Mouse (Mus musculus) spleen, postnatal 10 days (tissue): ENCODE measurements around the gene Scaf1.
A peak's percentile ranks its signal among the peaks of the same experiment; 100 is the strongest.

Experiments
- DNase-seq, 2 experiments: peaks; one replicate each; pipeline ENCODE4 v3.0.0; 2021 to 2022; ENCODE audit warnings: low spot score in 2 of 2

The Scaf1 gene

DNA sequence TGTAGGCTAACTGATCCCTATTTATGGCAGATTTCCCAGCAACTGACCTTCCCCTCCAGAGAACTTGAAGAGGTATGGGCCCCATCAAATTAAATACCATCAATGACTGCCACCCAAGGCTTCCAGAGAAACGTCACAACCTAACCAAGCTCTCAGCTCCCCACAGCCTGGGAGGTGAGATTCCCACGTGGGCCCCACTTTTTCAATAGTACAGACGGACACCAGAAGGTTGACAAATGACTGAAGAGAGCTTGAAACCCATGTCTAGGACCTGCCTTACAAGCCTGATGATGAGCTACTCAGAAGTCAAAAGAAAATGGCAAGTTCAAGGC lies 31.4 kb downstream of the Scaf1 start:
- DNase-seq, result no peak

DNA sequence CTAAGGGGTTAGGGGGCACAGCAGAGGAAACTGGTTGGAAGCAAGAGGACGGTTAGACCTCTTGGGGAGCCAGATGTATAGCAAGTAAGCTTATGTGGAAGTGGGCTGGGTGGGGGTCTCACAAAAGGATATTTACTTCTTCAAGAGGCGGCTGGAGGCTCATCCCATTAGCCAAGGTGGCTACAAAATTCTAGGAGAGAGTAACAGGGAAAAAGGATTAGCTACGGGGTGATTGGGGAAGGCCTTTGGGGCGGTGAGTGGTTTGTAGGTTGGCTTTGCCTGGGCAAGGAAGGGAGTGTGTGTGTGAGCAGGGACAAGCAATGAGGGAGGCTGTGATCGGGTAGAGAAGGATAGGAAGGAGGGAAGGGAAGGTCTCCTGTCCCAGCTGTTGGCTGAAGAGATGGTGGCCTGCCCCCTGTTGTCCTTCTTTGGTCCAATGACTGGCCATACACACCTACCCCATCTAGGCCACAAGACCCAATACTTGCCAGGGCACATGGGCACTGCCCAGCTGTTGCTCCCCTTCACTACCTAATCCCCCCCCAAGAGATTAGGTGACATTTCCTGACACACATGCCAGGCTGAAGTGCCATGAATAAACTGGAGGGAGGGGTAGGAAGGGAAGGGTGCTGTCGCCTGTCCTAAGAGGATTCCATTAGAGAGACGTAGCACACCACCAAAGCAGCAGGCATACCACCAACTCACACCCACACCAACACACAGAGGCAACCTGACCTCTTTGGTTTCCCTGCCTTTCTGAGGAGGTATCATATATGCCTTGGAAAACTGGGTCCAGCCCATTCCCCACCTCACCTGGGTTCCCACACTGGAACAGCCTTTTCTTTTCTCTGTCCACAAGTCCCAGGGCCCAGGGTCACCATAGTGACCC lies 32.0 kb downstream of the Scaf1 start:
- no peak for DNase-seq

DNA sequence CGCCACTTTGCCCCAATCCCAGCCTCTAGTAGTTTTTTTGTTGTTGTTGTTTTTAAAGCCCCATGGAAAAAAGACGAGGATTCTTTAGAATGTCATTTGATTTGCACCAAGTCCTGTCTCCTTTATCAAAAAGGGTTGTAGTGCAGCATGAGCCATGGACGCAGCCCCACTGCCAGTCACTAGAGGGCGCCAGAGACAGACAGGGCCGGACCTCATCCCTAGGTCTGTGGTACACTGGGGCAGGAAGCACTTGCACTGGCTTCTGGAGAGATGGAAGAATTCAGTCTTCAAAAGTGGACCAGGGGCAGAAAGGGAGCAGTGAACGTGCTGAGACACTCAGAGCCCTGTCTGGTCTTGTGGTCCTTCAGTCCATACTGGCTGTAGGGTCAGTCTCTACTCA lies 33.1 kb downstream of the Scaf1 start:
- DNase-seq, result peak; percentile 89 to 94

DNA sequence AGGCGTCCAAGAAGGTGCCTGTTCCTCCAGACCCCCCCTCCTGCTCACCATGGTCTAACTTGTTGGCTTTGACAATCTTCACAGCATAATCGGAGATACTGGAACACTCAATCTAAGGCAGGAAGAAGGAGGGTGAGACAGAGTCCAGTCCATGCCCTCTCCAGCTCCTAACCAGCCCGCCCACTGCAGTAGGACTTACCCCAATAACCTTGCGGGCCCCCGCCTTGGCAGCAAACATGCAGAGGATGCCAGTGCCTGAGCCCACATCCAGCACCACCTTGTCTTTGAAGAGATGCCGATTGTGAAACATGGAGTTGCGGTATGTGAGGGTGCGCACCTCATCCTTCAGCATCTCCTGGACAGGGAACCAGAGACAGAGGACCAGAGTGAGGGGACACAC lies 34.6 kb downstream of the Scaf1 start:
- DNase-seq, result no peak

DNA sequence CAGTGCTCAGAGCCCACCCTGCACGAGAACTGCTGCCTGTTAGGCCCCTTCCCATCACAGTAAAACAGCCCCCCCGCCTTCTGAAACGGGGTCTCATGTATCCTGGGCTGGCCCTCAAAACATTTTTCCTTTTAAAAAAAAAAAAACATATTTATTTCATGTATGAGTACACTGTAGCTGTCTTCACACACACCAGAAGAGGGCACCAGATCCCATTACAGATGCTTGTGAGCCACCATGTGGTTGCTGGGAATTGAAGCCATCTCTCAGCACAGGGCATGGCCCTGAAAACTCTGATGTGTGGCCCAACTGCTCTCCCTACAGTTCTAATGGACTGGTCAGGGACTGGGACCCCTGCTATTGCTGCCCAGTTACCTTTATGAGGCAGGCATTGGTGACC lies 37.9 kb downstream of the Scaf1 start:
- DNase-seq, result no peak

DNA sequence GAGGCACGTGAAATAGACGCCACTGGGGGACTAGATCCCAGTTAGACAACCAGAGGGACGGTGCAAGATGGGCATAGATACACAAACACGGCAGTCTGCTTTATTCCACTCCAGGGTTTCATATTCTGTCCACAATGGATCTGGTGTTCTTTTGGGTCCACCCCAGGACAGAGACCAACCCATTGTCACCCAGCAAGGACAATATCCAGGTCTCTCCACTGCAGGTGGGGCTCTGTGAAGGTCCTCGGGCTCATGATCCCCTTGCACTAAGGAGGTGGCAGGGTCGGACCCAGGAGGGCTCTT lies 41.1 kb downstream of the Scaf1 start:
- no peak for DNase-seq

DNA sequence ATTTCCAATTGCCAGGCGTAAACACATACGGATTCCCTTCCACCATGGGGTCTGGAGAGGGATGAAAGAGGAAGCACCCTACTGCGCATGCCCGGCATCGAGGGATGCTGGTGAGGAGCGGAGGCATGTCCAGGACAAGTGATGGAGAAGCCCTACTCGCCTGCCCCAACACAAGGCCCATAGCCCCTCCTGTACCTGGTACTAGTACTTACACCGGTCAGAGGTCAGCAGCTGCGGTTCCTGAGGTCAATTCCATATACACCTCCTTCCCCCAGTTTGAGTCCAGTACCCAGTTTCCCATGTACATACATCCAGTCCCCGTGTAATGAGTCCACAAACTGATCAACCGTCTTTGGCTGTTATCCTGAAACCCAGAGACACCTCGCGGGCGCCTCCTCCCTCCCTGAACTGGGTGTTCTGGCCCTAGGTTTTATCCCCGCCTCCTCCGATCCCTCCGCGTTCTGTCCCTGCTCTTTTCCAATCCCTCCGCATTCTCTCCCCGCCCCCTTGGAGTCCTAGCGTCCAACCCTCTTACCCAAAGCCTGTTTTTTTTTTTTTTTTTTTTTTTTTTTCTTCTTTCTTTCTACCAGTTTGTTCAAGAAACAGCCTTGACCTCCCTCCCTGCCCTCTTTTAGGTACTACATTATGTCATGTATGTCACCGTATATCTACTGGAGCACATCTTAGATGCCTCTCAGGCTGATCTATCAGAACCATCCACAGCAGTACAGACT lies 41.6 kb downstream of the Scaf1 start, which contains the start of gene Cpt1c:
Gene Cpt1c, minus strand, starts transcription at position 469 of the 734 bp plus-strand sequence.
- peak; percentile 42 to 79 for DNase-seq

DNA sequence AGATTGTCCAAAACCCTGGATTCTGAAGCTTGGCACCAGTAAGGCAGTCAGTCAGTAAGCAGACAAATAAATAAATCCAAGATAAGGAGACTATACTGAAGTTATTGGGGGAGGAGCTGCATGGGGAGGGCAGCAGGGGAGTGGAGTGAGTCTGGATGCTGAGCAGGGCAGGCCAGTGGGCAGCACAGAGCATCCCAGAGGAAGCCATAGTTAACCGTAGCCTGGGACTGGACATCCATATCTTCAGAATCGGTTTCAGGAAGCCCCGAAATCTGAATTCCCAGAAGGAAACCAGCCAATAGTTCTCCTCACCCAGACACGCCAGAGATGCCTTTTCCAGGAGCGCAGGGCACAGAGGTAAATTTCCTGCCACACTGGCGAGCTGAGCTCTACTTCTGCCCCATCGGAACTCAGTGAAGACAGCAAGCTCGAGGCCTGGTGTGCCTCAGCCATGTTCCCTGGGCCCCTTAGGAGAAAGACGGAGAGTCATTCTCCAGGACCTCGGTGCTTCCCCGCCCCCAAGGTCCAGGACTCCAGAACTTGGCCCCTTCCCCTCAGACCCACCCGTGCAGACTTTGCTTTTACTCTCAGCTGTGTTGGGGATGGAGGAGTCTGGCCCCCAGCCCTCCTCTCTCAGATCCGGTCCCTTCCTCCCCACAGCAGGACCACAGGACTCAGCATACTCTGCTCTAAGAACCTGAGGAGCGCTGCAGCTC lies 42.6 kb downstream of the Scaf1 start:
- no peak for DNase-seq

DNA sequence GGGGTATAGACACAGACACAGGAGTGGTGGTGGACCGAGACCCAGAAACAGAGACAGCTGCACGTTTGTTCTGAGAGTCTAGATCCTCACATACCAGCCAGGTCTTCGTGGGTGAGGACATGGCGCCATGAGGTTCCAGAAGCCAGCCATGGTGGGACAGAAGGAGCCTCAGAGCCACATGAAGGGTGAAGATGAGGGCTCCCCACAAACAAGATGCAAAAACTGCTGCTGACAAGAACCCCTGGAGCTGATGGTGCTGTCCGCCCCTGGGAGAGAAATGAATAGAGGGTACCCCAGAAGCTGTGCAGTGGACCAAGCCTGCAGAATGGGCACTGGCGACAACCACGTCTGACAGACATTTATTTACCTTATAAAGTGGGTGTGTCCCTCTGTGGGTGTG lies 45.0 kb downstream of the Scaf1 start:
- DNase-seq, result no peak

DNA sequence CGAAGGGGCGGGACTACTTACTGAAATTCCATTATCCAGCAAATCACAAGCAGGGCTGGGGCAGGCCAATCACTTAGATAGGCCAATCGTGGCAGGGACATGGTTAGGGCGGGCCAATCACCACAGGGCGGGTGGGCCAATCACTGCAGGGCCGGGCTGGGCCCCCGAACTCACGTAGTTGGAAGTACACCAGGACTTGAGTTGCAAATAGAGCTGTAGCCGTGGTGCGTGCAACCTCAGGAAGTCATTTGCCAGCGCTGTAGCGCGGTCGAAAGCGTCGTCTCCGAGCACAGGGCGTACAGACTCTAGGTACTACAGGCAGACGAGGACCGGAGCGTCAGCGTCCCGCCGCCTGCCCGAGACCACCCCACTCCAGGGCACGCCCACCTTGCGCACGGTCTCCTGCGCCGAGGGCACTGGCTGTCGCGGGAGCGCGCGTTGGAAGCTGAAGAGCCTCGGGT lies 45.9 kb downstream of the Scaf1 start:
- peak; percentile 32 to 68 for DNase-seq

DNA sequence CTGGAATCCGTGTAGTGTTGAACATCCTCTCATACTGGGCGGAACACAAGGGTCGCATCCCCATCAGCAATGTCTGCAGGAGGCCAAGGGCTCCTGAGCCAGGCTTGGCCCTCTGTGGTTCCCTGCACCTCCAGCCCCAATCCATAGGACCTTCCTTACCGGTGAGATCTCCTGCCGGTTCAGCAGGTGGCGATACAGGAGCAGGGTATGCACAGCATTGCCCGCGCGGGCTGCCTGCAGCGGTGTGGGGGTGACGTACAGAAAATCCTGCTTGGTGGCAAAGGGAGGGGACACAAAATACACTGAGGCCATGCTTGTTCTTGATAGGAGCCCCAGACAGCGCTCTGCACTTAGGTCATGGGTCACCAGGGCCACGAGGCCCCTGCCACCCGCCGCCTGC lies 49.5 kb downstream of the Scaf1 start:
- DNase-seq, result peak in 1 of 2 experiments; percentile 12

DNA sequence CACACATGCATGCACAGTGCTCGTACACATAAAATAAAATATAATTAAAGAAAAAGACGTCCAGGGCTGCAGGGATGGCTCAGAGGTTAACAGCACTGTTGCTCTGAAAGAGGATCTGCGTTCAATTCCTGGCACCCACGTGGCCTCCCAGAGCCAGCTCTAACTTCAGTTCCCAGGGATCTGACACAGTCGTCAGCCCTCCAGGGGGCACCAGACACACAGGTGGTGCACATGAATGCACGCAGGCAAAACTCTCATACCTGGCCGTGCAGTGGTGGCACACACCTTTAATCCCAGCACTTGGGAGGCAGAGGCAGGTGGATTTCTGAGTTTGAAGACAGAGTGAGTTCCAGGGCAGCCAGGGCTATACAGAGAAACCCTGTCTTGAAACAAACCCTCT lies 50.2 kb downstream of the Scaf1 start:
- peak in 1 of 2 experiments; percentile 38 for DNase-seq

DNA sequence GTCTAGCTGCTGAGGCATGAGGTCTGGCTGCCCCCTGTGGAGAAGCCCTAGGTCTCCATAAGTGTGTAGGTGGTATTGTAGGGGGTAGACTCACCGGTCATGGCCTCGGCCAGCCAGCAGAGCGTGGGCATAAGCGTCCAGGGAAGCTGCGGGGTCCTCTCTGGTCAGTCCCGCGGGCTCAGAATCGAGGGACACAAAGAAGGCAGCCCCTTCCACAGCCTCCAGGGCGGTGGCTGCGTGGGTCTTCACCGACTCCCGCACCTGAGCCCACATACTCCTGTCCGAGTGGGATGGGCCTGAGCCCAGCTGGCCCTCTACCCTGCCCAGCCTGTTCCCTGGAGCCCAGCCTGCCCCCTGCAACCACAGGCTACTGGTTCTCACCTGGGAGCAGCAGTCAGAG lies 51.2 kb downstream of the Scaf1 start:
- no peak for DNase-seq

DNA sequence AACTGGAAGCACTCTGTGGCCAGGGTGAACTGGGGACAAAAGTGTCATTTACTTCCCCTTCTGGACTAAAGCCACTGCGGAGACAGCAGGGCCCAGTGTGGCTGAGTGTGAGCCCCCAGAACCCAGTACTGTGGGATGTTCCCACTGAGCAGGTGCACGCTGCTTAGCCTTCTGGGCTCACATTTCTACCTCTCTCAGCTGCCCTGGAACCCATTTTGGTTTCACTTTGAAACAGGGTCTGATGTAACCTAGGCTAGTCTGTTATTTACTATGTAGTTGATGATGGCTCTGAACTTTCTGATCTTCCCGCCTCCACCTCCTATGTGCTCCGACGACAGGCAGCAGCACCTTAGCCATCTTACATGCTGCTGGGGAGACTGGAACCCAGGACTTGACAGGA lies 53.3 kb downstream of the Scaf1 start:
- no peak for DNase-seq

DNA sequence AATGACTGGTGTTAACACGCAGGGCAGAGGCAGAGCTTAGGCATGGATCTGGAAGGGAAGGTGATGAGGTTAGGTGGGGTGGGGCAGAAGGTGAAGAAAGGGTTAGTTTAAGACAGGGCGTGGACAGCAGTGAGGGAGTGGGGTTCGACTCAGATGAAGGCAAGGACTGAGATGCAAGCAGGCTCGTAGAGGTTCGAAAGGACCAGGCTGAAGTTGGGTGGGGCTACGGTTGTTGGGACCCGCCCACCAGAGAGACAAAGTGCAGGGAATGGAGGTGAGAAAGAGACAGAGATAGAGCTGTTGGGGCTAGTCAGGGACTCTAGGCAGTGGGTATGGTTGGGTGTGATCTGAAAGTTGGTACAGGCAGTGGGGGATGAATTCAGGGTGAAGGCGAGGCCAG lies 53.8 kb downstream of the Scaf1 start:
- DNase-seq, result no peak

DNA sequence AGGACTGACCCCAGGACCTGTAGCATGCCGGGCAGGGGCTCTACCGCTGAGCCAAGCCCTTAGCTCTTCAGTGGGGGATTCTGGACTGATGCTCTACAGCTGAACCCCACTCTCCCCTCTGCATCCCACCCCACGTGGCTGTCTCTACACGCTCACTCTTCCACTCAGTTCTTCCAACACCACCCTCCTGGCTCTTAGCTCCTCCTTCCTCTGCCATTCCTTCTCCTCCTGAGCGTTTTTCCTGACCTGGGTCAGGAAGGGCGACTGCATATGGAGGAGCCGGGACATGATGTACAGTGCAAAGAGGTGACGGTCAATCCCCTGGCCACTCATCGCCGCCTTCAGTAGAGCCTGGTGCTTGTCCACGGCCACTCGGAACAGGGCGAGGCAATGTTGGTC lies 55.7 kb downstream of the Scaf1 start:
- DNase-seq, result no peak

DNA sequence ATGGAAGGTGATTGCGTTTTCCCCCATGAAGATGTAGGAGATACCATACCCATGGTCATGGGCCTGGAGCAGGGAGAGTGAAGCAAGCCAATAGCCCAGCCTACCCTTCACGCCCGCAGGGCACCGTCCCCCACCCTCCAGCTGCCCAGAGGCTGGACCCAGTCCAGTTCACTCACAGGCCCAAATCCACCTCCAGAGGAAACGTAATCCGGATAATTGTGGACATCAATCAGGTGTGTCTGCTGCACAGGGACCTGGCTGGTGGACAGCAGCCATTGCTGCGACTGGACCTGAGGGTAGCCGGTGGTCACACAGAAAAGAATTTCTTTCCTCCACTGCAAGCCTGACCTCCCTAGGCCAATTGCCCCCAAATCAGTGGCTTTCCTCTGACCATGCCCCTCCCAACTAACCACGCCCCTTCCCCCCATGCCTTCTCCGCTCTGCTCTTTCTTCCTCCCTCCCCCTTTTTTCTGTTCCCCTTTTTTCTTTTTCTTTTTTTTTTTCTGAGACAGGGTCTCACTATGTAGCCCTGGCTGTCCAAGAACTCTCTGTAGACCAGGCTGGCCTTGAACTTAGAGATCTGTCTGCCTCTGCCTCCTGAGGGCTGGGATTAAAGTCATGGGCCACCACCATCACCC lies 56.2 kb downstream of the Scaf1 start:
- peak in 1 of 2 experiments; percentile 67 for DNase-seq

DNA sequence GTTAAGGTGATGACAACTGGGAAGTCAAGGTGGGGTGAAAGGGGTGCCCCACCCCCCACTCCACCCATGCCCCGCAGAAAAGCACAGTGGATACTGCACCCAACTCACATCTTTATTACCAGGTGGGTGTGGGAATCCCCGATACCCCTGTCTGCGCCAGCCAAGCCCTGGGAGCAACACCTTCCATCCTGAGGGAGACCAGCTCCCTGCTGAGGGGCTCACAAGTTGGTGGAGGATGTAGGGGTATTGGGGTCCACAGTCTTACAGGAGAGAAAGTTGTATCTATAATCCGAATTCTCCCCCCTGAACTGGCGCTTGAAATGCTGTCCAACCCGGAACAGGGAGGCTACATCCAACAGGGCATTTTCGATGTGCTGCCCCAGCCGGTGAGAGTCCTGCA lies 56.9 kb downstream of the Scaf1 start:
- DNase-seq, result no peak

DNA sequence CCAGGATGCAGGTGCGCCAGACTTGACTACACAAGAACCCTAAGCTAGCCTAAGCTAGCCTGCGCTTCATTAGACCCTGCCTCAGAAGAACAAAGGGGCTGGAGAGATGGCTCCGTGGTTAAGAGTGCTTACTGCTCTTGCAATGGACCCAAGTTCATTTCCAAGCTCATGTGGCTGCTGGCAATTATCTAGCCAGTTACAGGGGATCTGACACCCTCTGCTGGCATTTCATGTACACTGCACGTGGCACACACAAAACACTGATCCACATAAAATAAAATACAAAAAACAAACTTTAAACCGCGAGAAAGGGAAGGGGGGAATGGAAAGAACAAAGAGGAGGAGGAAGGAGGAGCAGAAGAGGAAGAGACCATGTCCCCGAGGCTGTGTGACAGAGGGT lies 58.0 kb downstream of the Scaf1 start:
- DNase-seq, result peak in 1 of 2 experiments; percentile 53

DNA sequence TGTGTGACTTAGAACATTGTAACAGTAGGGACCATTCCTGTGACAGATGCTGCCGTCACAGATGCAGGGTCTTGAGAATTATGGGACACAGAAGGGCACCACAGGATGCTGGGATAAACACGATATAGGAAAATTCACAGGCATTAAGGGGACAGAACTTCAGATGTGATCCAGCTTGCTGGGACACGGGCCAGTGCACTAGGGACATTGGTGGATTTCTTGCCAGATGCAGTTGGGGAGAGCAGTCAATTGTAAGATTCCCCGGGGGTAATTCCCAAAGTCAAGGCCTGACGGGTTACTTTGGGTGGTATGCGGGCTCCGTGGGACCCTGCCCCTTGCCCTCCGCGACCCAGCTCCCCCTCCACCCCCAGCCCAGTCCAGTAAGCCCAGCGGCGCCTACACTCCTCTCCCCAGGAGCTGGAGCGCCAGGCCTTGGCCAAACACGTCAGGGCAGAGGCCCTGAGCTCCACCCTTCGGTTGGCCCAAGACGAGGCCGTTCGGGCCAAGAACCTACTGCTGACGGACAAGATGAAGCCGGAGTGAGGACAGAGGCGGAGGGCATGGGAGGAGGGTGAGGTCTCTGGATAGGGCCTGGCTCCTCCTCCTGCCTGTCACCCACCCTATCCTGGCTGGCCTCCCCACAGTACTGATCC lies 58.9 kb downstream of the Scaf1 start:
- no peak for DNase-seq

DNA sequence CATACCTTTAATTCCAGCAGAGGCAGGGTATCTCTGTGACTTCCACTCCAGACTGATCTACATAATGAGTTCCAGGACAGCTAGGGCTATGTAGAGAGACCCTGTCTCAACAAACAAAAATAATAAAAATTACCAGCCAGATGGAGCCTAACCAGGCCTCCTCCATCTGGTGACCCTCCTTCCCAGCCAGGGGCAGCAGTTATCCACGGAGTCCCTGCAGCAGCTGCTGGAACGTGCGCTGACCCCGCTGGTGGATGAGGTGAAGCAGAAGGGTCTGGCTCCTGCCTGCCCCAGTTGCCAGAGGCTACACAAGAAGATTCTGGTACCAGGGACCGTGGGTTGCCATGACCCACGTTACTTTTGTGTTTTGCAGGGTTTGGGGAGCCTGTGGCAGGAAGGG lies 59.9 kb downstream of the Scaf1 start:
- DNase-seq, result no peak

DNA sequence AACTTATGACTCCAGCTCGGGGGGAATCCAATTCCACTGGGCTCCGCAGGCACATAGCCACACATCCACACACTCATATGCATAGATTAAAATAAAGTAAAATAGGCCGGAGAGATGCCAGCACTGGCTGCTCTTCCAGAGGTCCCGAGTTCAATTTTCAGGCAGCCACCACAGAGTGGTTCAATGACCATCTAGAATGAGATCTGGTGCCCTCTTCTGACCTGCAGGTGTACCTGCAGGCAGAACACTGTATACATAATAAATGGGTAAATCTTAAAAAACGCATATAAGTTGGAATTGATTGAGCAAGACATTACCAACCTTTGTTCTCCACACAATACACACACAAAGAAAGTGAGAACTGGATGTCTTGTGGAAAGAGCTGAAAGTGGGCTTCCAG lies 60.5 kb downstream of the Scaf1 start:
- DNase-seq, result no peak
